Mouse (Mus musculus): ENCODE results near the gene Ttc39b.

Ttc39b gene

DNA sequence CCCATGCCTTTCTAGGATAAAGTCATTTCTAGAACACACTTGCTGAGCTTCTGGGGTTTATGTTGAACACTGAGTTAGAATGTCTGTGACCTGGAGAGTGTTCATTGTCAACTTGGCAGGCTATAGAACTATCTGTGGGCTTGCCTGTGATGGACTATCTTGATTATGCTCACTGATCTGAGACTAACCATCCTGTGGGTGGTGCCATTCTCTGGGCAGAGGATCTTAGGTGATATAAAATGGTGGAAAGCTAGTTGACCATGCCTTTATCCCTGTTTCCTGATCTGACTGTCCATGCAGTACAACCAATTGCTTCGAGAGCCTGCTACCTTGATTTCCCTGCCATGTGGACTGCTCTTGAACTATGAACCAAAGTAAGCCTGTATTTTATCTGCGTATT, 146.6 kb downstream of the Ttc39b start:
- no peak for DNase-seq

GRCm38 (mm10) chr4:83174946-83175345, 149.1 kb downstream of the Ttc39b start:
- no peak for DNase-seq

DNA sequence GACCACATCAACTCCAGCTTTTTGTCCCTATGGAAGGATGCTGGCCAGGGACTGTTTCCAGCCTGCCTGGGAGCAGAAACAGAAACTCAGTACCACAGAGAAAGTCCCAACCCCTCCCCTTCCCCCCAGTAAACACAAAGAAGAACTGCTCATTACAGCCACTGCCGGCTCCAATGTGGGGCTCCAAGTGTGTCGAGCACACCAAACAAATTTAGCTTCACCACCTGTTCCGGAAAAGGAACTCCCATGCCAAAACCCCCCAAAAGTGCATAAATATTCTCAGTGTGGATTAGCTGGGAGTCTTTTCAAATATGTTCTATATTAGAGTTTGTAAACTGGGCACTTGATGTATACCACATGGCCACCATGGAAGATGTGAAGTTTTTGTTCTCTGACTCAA, 151.8 kb downstream of the Ttc39b start:
- no peak for DNase-seq

- DNase-seq = no peak
Observed at GRCm38 (mm10) chr4:83170741-83171140, 153.3 kb downstream of the Ttc39b start.
